Mouse (Mus musculus) embryonic facial prominence, embryonic 10.5 days (tissue): Measurements from ENCODE around the gene Rcor1. TPM values are rescaled to one million over a fixed set of nuclear protein-coding genes. Genes with fewer than 3 reads are reported as not detected.

ENCODE experiments used
- DNase-seq: peaks from one replicate; pipeline ENCODE4 v3.0.0-alpha.2; 2017; ENCODE audit warnings: low spot score
- H3K27ac ChIP-seq: fragments of 300-500 bp; sonication (generic); replicated peaks from 2 replicates; pipeline ENCODE4 v1.5.1; 2016; ENCODE audit warnings: mild to moderate bottlenecking
- H3K27me3 ChIP-seq: fragments of 300-500 bp; sonication (generic); replicated peaks from 2 replicates; pipeline ENCODE4 v1.6.1; 2016; ENCODE audit warnings: low read depth, mild to moderate bottlenecking; ENCODE audit not compliant: poor library complexity, severe bottlenecking
- H3K36me3 ChIP-seq: fragments of 300-500 bp; sonication (generic); replicated peaks from 2 replicates; pipeline ENCODE4 v1.6.1; 2016; ENCODE audit warnings: mild to moderate bottlenecking, moderate library complexity
- H3K4me1 ChIP-seq: fragments of 300-500 bp; sonication (generic); 2 replicates; pipeline ENCODE4 v1.6.1; 2016
- H3K4me3 ChIP-seq: fragments of 300-500 bp; sonication (generic); 2 replicates; pipeline ENCODE4 v1.5.1; 2016; ENCODE audit warnings: mild to moderate bottlenecking, moderate library complexity
- H3K9me3 ChIP-seq: fragments of 300-500 bp; sonication (generic); 2 replicates; pipeline ENCODE4 v1.6.1; 2016; ENCODE audit warnings: mild to moderate bottlenecking
- WGBS: fragments of 180-500 bp; shearing (Covaris S2); methylation state at CpG from one replicate; pipeline ENCODE4 v1.1.7; 2016; 5-methylcytosine and 5-hydroxymethylcytosine counted together
- polyA plus RNA-seq: library from polyadenylated mRNA; unstranded; fragments of >200 nt; fragmentation: Nextera tagmentation; extraction: Ambion mirVana; gene quantifications from 2 replicates; pipeline ENCODE4 v1.2.1, GENCODE M21; 2016

The Rcor1 gene
- polyA plus RNA-seq, 1 experiment from 2014 or later: 7.4 TPM

GRCm38 (mm10) chr12:111032839-111033238, 6.3 kb upstream of the Rcor1 start:
- no peaks in the 10 kb centered on the region for H3K27me3 ChIP-seq
- peaks cover 35% of the 10 kb centered on the region for H3K4me1 ChIP-seq
- H3K9me3 ChIP-seq: no peaks in the 10 kb centered on the region
- H3K36me3 ChIP-seq: no peaks in the 10 kb centered on the region
- H3K27ac ChIP-seq: no peak overlapping the region
- no peak for DNase-seq
- WGBS: 86% methylated on average over 5 of the region's 5 CpGs
- no peak overlapping the region for H3K4me3 ChIP-seq

DNA sequence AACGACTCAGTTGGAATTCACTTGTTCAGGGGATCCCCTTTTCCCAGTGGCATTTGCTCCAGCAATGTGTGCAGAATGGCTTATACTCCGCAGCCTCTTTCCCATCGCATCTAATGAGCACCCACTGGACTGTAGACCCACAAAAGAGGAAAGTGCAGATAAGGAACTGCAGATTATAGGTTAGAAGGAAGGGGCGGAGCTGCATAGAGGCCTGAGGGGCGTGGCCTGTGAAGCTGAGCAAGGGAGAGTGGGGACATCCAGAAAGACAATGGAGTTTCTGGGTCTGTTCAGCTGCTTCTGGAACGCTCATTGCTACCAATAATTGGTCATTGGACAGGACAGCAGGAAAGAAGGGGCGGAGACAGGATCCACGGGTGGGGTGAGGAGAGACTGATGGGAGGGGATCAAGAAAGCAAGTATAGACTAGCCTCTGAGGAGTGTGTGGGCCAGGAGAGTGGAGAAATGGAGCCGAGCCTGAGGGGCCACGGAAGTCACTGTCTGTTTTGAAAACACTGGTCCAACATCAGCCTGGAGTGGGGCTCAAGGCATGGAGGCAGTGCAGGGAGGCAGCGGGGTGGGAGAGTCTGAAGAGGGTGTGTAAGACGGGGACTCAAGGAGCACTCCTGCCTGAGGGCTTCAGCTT, 3.8 kb upstream of the Rcor1 start:
- H3K4me1 ChIP-seq: peaks cover 25% of the 10 kb centered on the region
- H3K36me3 ChIP-seq: no peaks in the 10 kb centered on the region
- H3K27ac ChIP-seq: peak overlapping the region; percentile 59
- peak; percentile 21 for DNase-seq
- H3K9me3 ChIP-seq: no peaks in the 10 kb centered on the region
- no peaks in the 10 kb centered on the region for H3K27me3 ChIP-seq
- 60% methylated on average over 12 of the region's 12 CpGs for WGBS
- no peak overlapping the region for H3K4me3 ChIP-seq

GRCm38 (mm10) chr12:111036198-111036775, 2.9 kb upstream of the Rcor1 start:
- H3K27ac ChIP-seq: no peak overlapping the region
- no peak for DNase-seq
- no peaks in the 10 kb centered on the region for H3K36me3 ChIP-seq
- no peaks in the 10 kb centered on the region for H3K9me3 ChIP-seq
- H3K27me3 ChIP-seq: no peaks in the 10 kb centered on the region
- H3K4me3 ChIP-seq: no peak overlapping the region
- peaks cover 35% of the 10 kb centered on the region for H3K4me1 ChIP-seq

GRCm38 (mm10) chr12:111037241-111038180, 1.6 kb upstream of the Rcor1 start:
- WGBS: 52% methylated on average over 18 of the region's 18 CpGs
- peak; percentile 42 for DNase-seq

DNA sequence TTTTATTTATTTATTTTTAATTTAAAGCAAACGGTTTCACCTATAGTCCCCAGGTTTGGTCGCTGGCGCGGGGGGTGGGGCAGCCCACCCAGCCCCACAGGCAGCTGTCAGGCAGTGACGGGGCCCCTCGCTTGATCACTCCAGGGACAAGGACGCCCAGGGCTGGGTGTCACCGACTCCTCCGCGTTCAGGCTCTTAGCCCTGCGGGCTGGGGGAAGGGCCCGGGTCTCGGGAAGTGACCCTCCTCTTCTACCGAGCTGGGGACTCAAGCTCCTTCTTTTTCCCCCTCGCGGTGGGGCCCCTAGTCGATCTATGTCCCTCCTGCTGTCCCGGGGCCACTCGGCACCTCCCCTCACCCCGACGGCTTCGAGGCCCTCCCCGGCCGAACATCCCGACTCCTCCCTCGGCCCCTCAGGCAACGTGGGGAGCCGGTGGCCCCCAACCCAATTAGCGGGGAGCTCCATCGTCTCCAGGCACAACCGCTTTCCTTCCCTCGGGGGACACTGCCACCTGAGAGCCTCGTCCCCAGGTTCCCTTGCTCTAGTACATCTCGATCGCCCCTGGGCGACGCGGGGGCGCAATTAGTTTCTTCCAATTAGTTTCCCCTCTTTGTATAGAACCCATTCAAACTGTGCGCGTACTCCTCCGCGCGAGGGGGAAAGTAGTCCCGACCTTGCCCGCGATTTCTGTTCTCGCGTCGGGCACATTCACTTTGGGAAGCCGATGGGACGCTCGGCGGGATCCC, 748 bp upstream of the Rcor1 start:
- Histone ChIP-seq H3K9me3 (no peaks in the 10 kb centered on the region), H3K27ac (peak overlapping the region; percentile 97), H3K27me3 (no peaks in the 10 kb centered on the region), H3K4me1 (peaks cover 40% of the 10 kb centered on the region), H3K36me3 (peaks cover 12% of the 10 kb centered on the region), H3K4me3 (peak overlapping the region; percentile 98)
- under 1% methylated on average over 54 of the region's 54 CpGs for WGBS
- DNase-seq: peak; percentile 82

More at GRCm38 (mm10) chr12:111037241-111038180, 1.6 kb upstream of the Rcor1 start:
- no peaks in the 10 kb centered on the region for H3K27me3 ChIP-seq
- H3K9me3 ChIP-seq: no peaks in the 10 kb centered on the region
- peak overlapping the region; percentile 98 for H3K4me3 ChIP-seq
- H3K4me1 ChIP-seq: peaks cover 40% of the 10 kb centered on the region
- H3K27ac ChIP-seq: peak overlapping the region; percentile 97
- H3K36me3 ChIP-seq: peaks cover 4% of the 10 kb centered on the region

DNA sequence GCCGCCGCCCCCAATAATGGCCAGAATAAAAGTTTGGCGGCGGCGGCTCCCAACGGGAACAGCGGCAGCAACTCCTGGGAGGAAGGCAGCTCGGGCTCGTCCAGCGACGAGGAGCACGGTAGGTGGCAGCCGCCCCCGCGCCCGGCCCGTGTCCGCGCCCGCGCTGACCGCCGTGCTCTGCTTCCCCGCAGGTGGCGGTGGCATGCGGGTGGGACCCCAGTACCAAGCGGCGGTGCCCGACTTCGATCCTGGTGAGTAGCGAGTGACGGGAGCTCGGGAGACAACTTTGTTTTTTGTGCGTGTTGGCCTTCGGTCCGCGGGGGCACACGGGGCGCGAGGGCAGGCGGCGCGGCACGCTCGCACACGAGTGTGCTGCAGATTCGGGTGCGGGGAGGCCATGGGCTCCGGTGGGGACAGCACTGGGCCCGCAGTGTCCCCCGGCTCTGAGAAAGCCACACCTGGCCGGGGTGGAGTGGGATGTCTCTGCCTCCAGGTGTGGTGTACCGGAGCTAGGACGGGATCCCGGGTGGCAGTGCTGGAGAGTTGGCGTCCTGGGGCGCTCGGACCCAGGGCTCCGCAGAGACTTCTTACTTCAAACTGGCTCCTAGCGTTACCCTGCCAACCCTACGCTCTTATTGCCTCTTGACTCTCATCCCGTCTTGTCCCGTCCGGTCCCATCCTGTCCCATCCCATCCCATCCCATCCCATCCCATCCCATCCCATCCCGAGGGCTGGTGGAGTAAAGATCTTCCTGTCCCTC, 800 bp downstream of the Rcor1 start:
- H3K27me3 ChIP-seq: no peaks in the 10 kb centered on the region
- H3K27ac ChIP-seq: peak overlapping the region; percentile 97
- DNase-seq: peak; percentile 56
- H3K9me3 ChIP-seq: no peaks in the 10 kb centered on the region
- under 1% methylated on average over 65 of the region's 65 CpGs for WGBS
- H3K4me3 ChIP-seq: peak overlapping the region; percentile 98
- peaks cover 40% of the 10 kb centered on the region for H3K4me1 ChIP-seq
- H3K36me3 ChIP-seq: peaks cover 25% of the 10 kb centered on the region

DNA sequence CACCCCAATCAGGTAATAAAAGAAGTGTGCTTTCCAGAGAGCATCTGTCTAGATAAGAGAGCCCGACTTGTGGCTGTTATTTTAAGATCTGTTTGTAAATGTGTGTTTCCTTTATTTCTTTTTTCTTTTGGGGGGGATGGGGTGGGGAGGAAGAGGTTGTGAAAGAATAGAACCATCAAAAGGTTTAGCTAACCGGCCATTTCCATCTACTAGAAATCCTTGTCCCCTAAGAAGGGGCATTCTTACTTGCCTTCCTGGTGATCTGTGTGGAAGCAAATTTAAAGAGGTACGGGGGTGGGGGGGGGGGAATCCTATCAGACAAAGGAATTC, 1.3 kb downstream of the Rcor1 start:
- peaks cover 35% of the 10 kb centered on the region for H3K4me1 ChIP-seq

GRCm38 (mm10) chr12:111041196-111041595, 2.0 kb downstream of the Rcor1 start:
- Histone ChIP-seq H3K4me1 (peaks cover 31% of the 10 kb centered on the region), H3K36me3 (peaks cover 35% of the 10 kb centered on the region), H3K27ac (no peak overlapping the region), H3K27me3 (no peaks in the 10 kb centered on the region), H3K4me3 (peak overlapping the region; percentile 98), H3K9me3 (no peaks in the 10 kb centered on the region)
- WGBS: 55% methylated on average over 4 of the region's 4 CpGs
- peak; percentile 40 for DNase-seq

More for the DNA sequence above, 1.3 kb downstream of the Rcor1 start:
- Histone ChIP-seq H3K9me3 (no peaks in the 10 kb centered on the region), H3K4me3 (peak overlapping the region; percentile 98), H3K27me3 (no peaks in the 10 kb centered on the region), H3K36me3 (peaks cover 29% of the 10 kb centered on the region), H3K27ac (peak overlapping the region; percentile 97)
- 10% methylated on average over 3 of the region's 3 CpGs for WGBS
- no peak for DNase-seq

DNA sequence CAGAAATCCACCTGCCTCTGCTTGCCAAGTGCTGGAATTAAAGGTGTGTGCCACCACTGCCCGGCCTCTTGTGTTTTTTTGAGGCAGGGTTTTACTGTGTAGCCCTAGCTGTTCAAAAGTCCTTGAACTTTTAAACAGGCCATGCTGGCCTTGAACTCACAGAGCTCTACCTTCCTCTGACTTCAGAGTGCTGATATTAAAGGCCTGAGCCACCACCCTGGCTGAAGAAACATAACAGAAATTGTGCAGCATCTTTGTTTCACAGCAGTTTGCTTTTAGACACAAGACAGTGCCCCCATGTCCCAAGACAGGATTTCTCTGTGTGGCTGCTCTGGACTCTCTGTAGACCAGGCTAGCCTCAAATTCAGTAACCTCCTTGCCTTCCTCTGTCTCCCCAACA, 3.2 kb downstream of the Rcor1 start:
- peaks cover 27% of the 10 kb centered on the region for H3K4me1 ChIP-seq
- no peak overlapping the region for H3K27ac ChIP-seq
- no peak for DNase-seq
- WGBS: 88% methylated on average over 1 of the region's 1 CpGs
- no peaks in the 10 kb centered on the region for H3K9me3 ChIP-seq
- no peaks in the 10 kb centered on the region for H3K27me3 ChIP-seq
- peaks cover 43% of the 10 kb centered on the region for H3K36me3 ChIP-seq
- H3K4me3 ChIP-seq: no peak overlapping the region

- Histone ChIP-seq H3K9me3 (no peaks in the 10 kb centered on the region), H3K27ac (no peak overlapping the region), H3K4me1 (peaks cover 17% of the 10 kb centered on the region), H3K4me3 (no peak overlapping the region), H3K27me3 (no peaks in the 10 kb centered on the region), H3K36me3 (peaks cover 54% of the 10 kb centered on the region)
- WGBS: 93% methylated on average over 2 of the region's 2 CpGs
- no peak for DNase-seq
These were observed 5.7 kb downstream of the Rcor1 start for GRCm38 (mm10) chr12:111044880-111045279.

GRCm38 (mm10) chr12:111046866-111047265, 7.7 kb downstream of the Rcor1 start:
- no peak overlapping the region for H3K27ac ChIP-seq
- H3K36me3 ChIP-seq: peaks cover 66% of the 10 kb centered on the region
- no peaks in the 10 kb centered on the region for H3K27me3 ChIP-seq
- no peaks in the 10 kb centered on the region for H3K9me3 ChIP-seq
- H3K4me3 ChIP-seq: no peak overlapping the region
- no peak for DNase-seq
- H3K4me1 ChIP-seq: no peaks in the 10 kb centered on the region
- 91% methylated on average over 1 of the region's 1 CpGs for WGBS

DNA sequence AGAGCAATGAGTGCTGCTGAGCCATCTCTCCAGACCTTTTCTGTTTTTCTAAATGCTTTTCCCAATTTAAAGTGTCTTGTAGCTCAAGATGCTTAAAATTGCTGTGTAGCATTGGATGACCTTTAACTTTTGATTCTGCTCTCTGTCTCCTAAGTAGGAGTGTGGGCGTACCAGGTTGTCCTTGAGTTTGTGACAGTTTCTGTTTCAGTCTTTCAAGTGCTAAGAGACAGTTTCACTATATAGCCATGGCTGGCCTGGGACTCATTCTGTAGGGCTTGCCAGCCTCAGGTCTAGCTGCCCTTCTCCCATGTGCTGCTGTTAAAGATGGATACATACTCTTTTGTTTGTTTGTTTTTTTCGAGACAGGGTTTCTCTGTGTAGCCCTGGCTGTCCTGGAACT, 9.1 kb downstream of the Rcor1 start:
- Histone ChIP-seq H3K4me3 (no peak overlapping the region), H3K27ac (no peak overlapping the region), H3K27me3 (no peaks in the 10 kb centered on the region), H3K9me3 (no peaks in the 10 kb centered on the region), H3K36me3 (peaks cover 67% of the 10 kb centered on the region), H3K4me1 (no peaks in the 10 kb centered on the region)
- 86% methylated on average over 2 of the region's 2 CpGs for WGBS
- no peak for DNase-seq
